Mouse (Mus musculus) mouse trophoblast stem cell (cell line): ENCODE measurements around the gene Hilpda.

Experiments used
- in situ Hi-C, 2 experiments: fragments of 300-500 bp; cut with MseI, MboI; formaldehyde crosslinking; loops; 2 replicates in 1 of 2; 3 replicates in 1 of 2; pipeline ENCODE4 v1.15.1; 2025

The Hilpda gene

DNA sequence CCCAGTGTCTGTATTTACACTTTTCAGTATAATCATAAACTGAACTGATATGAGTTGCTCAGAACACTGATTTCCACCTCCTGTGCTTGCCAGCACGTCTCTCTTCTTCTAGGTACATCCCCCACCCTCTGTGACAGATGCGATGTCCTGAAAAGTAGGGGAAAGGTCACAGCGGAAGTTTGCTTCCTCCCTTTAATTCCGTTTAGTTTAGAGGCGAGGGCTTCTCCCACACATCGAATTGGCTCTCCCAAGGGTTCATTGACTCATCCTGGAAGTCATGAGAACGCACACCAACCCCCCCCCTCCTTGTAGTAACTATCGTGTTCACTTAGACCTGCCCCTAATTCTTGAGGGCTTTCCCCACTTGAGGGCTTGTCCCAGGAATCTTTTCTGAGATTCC lies 1.3 kb upstream of the Hilpda start:
- in situ Hi-C loops, result loop anchor here in 1 of 2 experiments (10.0 kb wide), 1 partner anchor 66 kb away; no protein-coding TSS in a partner anchor

- in situ Hi-C loops, result loop anchor here (5.0 to 10.0 kb wide), 3 partner anchors 34 to 72 kb away; no protein-coding TSS in a partner anchor
These were observed 4.5 kb downstream of the Hilpda start for GRCm38 (mm10) chr6:29276746-29277145.

- in situ Hi-C loops, result loop anchor here (5.0 to 10.0 kb wide), 3 partner anchors 36 to 74 kb away; no protein-coding TSS in a partner anchor
These were observed 6.4 kb downstream of the Hilpda start for GRCm38 (mm10) chr6:29278513-29279267.

GRCm38 (mm10) chr6:29279293-29279692 lies 7.0 kb downstream of the Hilpda start, which contains the start of gene Fam71f2:
Gene Fam71f2, plus strand, starts transcription at chr6:29279593.
- in situ Hi-C loops, result loop anchor here (5.0 to 10.0 kb wide), 3 partner anchors 37 to 74 kb away; no protein-coding TSS in a partner anchor

- in situ Hi-C loops, result no loop called here
These were observed 8.4 kb downstream of the Hilpda start for GRCm38 (mm10) chr6:29280671-29281070.

DNA sequence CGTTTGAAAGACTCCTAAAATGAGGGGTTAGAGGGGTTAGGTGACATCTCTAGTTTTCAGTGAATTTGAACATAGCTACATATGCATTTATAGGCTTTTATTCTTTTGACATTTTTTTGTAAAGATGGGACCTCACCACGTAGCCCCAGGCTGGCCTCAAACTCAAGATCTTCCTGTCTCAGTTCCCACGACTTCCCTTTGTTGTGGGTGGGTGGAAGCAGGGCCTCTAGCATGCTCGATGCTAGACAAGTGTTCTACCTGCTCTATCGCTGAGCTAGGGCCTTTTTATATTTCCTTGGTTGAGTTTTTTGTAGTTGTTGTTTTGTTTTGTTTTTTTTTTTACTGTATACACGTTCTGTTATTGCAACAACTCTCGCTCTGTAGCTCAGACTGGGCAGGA lies 14.6 kb downstream of the Hilpda start:
- in situ Hi-C loops, result no loop called here

- in situ Hi-C loops, result no loop called here
These were observed 15.2 kb downstream of the Hilpda start for GRCm38 (mm10) chr6:29287481-29287880.

- in situ Hi-C loops, result no loop called here
These were observed 15.7 kb downstream of the Hilpda start for GRCm38 (mm10) chr6:29287944-29288343.

DNA sequence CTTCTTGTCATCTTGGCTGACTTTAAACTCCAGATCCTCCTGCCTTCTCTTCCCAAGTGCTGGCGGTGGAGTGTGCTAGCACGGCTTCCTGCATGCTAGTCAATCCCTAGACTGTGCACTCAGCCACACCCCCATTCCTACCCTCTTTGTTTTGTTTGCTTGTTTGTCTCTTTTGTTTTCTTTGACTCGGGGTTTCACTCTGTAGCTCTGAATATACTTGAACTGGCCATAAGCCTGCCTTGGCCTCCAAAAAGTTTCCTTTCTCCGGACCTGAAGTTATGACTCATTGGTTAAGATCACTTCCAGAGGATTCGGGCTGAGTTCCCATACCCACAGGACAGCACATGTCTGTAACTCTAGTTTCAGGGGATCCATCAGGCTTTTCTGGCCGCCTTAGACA lies 16.4 kb downstream of the Hilpda start:
- in situ Hi-C loops, result no loop called here

DNA sequence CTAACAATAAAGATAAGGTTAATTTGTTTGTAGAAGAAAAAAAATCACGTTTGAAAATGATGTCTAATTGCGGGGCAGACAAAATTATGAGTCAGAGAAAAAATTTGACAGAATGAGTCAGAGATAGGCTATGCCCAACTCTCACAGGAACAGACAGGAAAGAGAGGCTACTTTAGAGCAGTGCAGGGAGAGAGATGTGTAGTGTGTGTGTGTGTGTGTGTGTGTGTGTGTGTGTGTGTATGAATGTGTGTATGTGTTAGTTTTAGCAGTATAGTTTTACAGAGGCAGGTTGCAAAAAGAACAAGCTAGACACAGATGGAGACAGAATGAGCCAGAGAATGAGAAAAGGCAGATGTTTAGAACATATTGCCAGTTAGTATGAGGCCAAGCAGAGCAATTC lies 26.8 kb downstream of the Hilpda start:
- in situ Hi-C loops, result no loop called here

GRCm38 (mm10) chr6:29303251-29303650 lies 31.0 kb downstream of the Hilpda start:
- in situ Hi-C loops, result no loop called here

DNA sequence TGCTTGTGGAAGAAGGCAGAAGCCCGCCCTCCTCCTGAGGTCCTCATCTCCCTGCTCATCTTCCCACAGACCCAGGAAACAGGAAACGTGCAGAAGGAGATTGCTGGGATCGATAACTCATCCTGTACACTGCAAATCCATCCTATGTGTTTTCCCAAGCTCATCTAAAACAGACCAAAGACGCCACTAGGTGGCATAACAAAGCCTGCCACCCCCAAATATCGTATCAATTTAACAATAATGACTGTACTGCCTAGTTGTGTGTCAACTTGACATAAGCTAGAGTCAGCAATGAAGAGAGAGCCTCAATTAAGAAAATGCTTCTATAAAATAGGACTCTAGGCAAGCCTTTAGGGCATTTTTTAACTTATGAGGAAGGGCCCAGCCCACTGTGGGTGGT lies 31.4 kb downstream of the Hilpda start:
- in situ Hi-C loops, result no loop called here

- in situ Hi-C loops, result no loop called here
These were observed 33.2 kb downstream of the Hilpda start for GRCm38 (mm10) chr6:29305462-29305861.

GRCm38 (mm10) chr6:29308846-29309605 lies 36.7 kb downstream of the Hilpda start:
- in situ Hi-C loops, result no loop called here

DNA sequence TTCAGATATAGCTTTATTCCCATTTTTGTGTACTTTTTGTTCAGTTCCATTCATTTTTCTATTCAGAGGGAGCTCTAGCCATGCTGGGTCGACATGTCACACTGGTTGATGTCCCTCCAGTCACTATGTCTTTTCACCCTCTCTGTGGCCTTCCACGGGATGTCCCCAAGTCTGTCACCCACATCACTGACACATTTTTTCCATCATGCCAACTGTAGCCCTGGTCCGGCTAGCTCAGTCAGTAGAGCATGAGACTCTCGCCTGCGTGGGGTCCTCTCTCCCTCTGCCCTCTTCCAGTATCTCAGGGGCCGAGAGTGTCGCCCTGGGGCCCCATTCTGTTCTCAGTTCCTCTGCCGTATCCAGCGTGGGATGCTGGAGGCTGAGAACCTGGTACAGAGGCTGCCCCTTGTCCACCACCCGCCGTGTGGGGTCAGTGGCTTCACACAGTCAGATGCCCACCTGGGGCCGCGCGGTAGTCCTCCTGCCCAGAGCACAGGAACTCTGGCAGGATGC lies 41.5 kb downstream of the Hilpda start:
- in situ Hi-C loops, result no loop called here

DNA sequence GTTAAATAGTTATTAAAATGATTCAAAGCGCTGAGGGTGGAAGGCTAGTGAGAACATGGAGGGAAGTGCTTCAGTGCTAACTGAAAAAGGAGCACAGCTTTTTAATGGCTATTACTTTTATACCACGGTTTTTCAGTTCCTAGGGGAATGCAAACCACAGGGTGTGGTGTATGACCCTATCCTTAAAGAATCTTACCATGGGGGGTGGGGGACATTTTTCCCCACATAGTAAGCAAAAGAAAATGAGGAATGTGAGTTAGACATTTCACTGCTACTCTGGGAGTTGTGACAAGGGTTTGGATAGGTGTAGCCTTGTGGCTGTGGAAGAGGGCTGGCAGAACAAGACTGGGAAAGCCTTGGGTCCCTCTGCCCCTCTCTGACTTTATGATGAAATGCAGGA lies 45.0 kb downstream of the Hilpda start:
- in situ Hi-C loops, result no loop called here

- in situ Hi-C loops, result no loop called here
These were observed 45.7 kb downstream of the Hilpda start for GRCm38 (mm10) chr6:29317941-29318340.

- in situ Hi-C loops, result no loop called here
These were observed 46.6 kb downstream of the Hilpda start, which contains the start of gene Fam71f1 for GRCm38 (mm10) chr6:29318879-29319278. Gene Fam71f1, plus strand, starts transcription at chr6:29319140.

GRCm38 (mm10) chr6:29321586-29321985 lies 49.3 kb downstream of the Hilpda start:
- in situ Hi-C loops, result no loop called here

- in situ Hi-C loops, result no loop called here
These were observed 49.9 kb downstream of the Hilpda start for GRCm38 (mm10) chr6:29322147-29322546.

DNA sequence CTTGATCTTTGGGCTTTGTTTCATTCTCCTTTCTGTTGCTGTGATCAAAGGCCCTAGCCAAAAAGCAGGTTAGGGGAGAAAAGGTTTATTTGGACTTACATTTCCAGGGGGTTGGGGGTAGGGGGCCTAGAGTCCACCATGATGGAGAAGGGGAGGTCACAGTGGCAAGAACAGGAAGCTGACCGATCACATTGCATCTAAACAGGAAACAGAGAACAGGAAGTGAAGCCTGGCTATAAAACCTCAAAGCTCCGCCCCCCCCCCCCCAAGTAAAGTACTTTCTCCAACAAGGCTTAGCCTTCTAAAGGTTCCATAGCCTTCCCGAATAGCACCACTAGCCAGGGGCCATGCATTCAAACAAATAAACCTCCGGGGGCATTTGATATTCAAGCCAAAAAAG lies 50.4 kb downstream of the Hilpda start:
- in situ Hi-C loops, result no loop called here
